Mouse (Mus musculus): ENCODE data around the gene Map4k2.

Gene Map4k2

DNA sequence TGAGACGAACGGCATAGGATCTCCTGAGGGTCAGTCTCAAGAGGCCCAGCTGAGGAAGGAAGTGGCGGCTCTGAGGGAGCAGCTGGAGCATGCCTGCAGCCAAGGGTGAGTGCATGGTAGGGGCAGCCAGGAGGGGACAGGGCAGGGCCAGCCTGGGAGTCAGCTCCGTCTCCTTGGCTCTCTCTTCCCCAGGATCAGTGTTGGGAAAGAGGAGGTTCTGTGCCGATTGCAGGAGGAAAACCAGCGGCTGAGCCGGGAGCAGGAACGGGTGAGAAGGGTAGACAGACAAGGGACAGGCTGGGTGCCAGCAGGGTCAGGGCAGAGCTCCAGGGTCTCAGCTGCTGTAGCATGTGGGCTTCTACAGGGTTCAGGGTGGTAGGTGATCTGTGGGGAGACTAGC lies 26.4 kb upstream of the Map4k2 start:
- no peak for DNase-seq (ENCODE audit: extremely low spot score, low read depth, low spot score)

DNA sequence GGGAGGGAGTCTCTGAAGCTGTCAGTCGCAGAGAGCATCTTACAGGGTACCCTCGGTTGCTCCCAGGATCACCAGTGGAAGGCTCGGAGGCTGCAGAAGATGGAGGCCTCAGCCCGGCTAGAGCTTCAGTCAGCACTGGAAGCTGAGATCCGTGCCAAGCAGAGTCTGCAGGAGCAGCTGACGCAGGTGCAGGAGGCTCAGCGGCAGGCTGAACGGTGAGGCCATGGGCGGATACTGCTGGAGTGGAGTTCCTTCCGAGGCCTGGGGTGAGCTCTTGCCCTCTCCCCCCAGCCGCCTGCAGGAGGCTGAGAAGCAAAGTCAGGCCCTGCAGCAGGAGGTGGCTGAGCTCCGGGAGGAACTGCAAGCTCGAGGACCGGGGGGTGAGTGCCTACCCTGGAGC lies 25.4 kb upstream of the Map4k2 start:
- DNase-seq (ENCODE audit: extremely low spot score, low read depth, low spot score): no peak

DNA sequence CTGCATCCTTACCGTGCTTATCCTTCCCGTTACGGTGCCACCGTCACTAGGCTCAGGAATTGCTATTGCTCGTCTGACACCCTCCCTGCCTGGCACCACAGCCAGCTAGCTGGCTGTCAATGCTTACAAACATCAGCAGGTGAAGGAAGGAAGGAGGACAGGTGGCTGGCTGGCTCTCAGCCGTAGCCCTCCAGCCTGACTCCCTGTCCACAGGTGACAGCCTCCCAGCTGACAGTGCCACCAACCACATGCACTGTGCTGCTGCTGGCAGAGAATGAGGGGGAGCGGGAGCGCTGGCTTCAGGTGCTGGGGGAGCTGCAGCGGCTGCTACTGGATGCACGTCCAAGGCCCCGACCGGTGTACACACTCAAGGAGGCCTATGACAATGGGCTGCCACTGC lies 22.8 kb upstream of the Map4k2 start:
- DNase-seq (ENCODE audit: extremely low spot score, low read depth, low spot score): no peak

DNA sequence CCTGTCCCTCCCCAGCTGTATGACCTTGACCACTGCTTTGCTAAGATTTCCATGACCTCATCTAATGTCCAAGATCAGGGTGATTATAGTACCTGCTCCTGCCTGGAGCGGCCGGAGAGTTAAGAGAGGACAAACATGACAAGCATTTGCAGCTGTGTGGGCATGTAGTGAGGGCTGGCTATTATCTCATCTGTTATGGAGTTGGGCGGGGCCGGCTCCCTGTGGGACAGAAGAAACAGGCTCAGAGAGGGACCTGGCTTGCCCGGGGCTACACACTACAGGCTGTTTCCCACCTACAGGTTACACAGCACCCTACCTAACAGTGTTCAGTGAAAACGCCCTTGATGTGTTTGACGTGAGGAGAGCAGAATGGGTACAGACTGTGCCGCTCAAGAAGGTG lies 19.6 kb upstream of the Map4k2 start:
- no peak for DNase-seq (ENCODE audit: extremely low spot score, low read depth, low spot score)

DNA sequence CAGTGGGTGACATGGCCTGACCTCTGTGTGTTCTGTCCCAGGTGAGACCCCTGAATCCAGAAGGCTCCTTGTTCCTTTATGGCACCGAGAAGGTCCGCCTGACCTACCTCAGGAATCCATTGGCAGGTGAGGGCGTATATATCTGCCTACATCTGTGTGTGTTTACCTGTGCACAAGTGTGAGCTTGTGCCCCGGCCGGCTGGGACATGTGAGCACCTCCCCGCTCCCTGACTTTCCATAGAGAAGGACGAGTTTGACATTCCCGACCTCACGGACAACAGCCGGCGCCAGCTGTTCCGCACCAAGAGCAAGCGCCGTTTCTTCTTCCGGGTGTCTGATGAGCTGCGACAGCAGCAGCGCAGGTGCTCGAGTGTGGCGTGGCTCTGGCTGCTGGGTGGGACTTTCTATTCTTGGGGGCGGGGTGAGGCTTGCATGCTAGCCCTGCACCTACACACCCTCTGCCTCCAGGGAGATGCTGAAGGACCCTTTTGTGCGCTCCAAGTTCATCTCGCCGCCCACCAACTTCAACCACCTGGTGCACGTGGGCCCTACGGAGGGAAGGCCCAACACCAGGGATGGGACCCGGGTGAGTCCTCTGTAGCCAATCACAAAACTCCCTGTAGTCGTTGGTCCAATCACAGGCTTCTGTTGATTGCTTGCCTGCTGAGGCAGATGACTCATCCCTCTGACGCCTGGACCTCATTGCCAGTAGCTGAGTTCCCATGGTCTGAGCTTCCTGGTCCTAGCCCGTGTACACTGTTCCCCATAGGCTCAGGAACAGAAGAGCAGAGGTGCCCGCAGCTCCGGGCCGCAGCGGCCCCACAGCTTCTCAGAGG lies 18.9 kb upstream of the Map4k2 start:
- DNase-seq (ENCODE audit: extremely low spot score, low read depth, low spot score): no peak

DNA sequence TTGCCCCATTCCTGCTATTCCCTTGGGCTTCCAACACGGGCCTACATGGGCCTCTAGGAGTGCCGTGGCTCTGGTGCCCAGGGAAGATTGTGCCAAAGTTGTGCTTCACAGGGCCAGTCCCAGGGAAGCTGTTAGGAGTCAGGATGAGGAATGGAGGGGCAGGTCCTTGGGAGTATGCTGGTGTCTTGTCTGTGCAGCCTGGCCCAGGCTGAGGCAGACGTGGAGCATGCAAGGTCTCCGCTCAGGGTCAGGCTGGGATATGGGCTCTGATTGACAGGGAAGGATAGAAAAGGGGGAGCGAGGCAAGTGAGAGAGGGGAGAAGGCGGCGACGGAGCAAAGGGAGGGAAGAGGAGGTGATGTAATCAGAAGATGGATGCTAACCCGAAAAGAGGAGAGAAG lies 16.2 kb upstream of the Map4k2 start:
- DNase-seq (ENCODE audit: extremely low spot score, low read depth, low spot score): no peak

DNA sequence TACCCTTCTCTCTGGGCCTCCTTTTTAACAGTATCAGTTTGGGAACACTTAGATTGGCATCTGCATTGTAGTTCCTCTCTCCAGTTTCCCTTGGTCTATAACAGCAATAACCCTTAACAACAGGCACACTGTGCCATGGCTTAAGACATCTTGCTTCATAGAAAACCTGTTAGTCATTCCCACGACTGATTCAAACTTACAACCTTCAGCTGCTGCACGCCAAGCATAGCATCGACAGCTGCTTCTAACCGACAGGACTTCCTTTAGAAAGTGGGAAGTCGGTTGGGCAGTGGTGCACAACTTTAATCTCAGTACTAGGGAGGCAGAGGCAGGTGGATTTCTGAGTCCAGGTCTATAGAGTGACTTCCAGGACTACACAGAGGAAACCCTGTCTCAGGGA lies 9.8 kb upstream of the Map4k2 start:
- DNase-seq (ENCODE audit: extremely low spot score, low read depth, low spot score): no peak

DNA sequence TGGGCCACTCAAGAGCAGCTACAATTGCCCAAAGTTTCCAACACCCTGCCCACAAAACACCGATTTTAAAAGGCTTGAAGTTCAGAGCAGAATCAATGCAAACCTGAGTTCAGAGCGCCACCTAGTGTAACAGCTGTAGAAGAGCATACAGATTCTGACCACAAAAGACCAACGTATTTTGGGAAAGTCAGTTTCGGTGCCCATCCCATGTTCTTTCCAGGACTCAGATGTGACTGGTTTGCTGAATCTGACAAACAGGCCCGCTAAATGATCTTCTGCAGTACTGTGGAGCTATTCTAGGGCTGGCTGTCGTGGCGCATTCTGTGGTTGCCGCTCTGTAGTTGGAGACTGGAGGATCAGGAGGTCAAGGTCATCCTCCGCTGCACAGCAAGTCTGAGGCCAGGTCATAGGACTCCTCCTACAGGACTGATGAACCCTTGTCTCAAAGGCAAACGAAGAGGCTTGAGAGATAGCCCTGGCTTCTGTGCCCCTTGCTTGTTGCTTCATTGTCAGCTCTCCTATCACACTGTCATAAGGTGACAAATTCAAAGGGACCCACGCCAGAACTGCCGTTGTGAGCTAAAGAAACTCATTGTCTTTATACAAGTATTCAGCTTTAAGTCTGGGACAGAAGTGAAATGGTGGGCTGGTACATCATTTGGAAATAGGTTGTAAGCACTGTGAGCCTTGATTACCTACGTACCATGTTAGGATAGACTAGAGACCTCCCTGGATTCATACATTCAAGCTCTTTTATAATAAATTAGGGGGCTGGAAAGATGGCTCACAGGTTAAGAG lies 9.0 kb upstream of the Map4k2 start:
- no peak for DNase-seq (ENCODE audit: extremely low spot score, low read depth, low spot score)

DNA sequence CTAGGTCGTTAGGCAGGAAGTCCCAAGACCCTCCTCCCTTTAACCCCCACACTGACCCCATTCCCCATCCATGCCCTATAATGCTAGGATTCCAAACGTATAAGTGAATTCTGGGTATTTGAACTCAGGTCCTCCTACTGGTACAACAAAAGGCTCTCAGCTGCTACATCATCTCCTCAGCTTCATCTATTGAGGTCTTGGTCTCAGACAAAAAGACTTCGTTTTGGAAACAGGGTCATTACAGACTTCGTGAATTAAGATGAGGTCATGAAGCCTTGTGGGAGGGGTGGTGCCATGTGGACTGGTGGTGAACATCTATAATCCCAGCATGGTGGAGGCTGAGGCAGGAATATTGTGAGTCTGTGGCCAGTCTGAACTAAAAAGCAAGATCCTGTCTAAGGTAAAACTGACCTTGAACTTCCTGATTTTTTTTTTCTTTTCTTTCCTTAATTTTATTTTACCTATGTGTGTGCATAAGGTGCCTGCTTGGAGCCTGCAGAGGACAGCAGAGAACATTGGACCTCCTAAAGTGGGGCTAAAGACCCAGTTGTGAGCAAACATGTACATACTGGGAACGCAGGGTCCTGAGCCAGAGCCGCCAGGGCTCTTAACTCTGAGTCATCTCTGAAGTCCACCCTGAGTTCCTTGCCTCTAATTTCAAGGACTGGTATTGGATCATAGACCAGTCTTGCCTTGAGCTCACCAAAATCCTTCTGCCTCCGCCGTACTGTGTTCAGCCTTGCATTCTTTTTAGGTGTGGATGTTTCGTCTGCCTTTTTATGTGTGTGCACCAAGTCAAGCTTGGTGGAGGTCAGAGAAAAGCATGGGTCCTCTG lies 7.0 kb upstream of the Map4k2 start:
- no peak for DNase-seq (ENCODE audit: extremely low spot score, low read depth, low spot score)

DNA sequence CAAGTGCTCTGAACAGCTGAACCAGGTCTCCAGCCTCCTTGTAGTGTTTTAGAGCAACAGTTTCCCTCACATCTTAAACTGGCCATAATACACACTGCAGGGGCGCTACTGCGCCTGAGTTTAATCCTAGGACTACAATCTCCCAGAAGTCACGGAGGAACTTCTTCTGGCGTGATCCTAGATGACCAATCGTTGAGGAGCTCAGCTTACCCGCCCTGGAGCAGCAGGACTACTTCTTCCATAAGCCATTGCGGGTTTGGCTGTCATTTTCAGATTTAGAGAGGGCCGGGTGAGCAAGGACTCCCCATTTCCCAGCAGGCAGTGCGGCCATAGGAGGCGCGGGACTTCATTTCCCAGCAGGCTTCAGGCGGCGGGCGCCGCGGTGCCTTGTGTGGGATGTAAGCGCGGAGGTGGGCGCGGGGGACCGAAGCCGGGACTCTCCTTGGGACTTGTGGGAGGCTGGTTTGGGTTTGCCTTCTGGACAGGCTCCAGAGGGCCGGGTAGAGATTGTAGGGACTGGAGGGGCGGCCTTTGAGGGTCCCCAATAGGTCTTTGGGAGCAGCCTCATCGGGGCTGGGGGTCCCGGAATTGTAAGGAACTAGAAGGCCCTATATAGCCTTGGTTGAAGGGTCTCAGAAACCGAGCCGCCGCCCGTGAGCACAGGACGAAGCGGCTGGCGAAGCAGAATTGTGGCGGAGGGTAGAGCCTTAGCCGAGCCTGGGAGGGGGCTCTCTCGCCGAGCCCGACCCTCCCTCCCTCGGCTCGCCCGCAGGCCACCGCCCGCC lies 6.1 kb upstream of the Map4k2 start, which contains the start of gene Men1:
TSS of gene Men1 (plus strand) at position 307 of the 785 bp plus-strand sequence.
- peak; percentile 94 for DNase-seq (ENCODE audit: extremely low spot score, low read depth, low spot score)

DNA sequence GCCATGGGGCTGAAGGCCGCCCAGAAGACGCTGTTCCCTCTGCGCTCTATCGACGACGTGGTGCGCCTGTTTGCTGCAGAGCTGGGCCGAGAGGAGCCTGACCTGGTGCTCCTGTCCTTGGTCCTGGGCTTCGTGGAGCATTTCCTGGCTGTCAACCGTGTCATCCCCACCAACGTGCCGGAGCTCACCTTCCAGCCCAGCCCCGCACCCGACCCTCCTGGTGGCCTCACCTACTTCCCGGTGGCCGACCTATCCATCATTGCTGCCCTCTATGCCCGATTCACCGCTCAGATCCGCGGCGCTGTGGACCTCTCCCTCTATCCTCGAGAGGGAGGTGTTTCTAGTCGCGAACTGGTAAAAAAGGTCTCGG lies 5.5 kb upstream of the Map4k2 start:
- no peak for DNase-seq (ENCODE audit: extremely low spot score, low read depth, low spot score)

DNA sequence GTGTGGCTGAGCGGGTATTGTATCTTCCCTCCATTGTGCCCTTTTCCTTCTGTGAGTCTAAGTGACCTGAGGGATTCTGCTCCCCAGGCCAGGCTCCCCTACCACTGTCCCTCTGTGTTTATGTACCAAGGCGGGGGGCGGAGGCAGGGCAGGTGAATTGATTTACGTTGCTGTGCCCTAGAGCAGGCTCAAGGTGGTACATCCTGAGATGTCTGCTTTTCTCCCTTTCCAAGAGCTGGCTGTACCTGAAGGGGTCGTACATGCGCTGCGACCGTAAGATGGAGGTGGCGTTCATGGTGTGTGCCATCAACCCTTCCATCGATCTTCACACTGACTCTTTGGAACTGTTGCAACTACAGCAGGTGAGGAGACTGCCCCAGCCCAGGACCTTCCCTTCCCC lies 4.0 kb upstream of the Map4k2 start:
- no peak for DNase-seq (ENCODE audit: extremely low spot score, low read depth, low spot score)

DNA sequence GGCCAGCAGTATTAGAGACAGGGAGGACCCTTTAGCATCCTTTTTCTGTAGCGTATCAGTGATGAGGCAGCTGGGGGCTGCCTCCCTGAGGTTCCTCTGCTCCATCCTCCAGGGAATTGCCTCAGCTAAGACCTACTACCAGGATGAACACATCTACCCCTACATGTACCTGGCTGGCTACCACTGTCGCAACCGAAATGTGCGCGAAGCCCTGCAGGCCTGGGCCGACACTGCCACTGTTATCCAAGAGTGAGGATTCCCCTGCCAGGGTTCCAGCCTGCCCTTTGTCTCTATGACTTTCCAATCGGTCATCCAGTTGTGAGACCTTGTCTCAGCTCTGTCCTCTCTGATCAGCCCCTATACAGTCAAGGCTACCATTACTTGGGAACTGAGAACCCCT lies 2.8 kb upstream of the Map4k2 start:
- no peak for DNase-seq (ENCODE audit: extremely low spot score, low read depth, low spot score)

DNA sequence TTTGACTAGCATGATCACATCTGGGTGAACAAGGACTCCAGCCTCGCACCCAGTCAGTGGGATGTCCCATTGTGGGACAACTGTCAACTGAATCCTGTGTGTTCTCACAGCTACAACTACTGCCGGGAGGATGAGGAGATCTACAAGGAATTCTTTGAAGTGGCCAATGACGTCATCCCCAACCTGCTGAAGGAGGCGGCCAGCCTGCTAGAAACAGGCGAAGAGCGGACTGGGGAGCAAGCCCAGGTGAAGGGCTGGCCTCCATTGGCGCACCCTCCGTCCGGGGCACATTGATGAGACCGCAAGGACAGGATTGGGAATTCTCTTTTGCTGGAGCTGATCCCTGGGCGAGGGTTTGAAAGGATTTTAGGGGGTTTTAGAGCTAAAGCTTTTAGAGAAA lies 2.2 kb upstream of the Map4k2 start:
- no peak for DNase-seq (ENCODE audit: extremely low spot score, low read depth, low spot score)

DNA sequence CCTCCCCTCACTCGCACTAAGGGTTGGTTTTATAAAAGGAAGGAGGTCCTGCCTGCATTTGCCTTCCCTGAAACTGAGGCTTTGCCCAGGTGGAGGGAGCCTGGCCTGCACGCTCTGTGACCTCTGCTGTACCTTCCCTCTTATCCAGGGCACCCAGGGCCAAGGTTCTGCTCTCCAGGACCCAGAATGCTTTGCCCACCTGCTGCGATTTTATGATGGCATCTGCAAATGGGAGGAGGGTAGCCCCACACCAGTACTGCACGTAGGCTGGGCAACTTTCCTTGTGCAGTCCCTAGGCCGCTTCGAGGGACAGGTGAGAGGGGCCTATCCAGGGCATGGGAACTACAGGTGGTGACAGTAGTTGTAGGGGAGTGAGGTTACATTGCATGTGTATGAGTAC lies 1.7 kb upstream of the Map4k2 start:
- DNase-seq (ENCODE audit: extremely low spot score, low read depth, low spot score): no peak

DNA sequence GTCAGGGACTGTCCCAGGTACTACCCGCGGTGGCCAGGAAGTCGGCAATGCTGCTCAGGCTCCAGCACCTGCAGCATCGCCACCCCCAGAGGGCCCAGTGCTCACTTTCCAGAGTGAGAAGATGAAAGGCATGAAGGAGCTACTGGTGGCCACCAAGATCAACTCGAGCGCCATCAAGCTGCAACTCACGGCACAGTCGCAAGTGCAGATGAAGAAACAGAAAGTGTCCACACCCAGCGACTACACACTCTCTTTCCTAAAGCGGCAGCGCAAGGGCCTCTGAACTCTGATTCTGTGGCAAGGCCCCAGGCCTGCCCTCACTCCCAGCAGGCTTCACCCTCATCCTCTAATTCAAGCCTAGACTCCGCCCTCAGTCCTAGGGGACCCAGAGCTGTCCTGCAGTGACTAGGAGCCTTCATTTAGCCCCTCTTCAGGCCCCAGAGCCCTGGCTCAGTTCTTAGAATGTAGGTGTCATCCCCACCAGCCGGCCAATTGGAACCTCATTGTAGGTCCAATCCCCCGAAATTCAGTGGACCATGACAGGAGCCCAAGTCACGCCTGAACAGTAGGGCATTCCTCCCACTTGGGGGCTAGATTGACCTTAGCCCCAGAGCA lies 938 bp upstream of the Map4k2 start:
- no peak for DNase-seq (ENCODE audit: extremely low spot score, low read depth, low spot score)

DNA sequence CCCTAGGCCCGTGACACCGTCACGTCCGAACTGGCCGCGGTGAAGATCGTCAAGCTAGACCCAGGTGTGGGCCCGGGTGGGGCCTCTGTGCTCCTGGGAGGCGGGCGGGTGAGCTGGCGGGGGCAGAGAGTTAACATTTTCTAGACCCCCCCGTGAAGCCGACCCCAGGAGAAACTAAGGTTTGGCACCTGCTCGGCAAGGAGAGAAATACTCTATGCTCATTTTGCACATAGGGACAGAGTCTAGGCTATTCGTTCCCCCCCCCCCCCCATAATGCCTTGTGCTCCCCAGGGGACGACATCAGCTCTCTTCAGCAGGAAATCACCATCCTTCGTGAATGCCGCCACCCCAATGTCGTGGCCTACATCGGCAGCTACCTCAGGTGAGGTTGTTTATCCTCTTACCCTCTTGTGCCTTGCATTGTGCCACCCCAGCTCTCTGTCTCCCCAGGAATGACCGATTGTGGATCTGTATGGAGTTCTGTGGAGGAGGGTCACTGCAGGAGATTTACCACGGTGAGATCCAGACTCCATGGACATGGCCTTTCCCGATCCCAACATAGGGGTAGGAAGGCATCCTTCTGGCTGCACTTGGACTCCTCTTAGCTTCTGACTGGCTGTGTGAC lies 630 bp downstream of the Map4k2 start:
- DNase-seq (ENCODE audit: extremely low spot score, low read depth, low spot score): no peak

DNA sequence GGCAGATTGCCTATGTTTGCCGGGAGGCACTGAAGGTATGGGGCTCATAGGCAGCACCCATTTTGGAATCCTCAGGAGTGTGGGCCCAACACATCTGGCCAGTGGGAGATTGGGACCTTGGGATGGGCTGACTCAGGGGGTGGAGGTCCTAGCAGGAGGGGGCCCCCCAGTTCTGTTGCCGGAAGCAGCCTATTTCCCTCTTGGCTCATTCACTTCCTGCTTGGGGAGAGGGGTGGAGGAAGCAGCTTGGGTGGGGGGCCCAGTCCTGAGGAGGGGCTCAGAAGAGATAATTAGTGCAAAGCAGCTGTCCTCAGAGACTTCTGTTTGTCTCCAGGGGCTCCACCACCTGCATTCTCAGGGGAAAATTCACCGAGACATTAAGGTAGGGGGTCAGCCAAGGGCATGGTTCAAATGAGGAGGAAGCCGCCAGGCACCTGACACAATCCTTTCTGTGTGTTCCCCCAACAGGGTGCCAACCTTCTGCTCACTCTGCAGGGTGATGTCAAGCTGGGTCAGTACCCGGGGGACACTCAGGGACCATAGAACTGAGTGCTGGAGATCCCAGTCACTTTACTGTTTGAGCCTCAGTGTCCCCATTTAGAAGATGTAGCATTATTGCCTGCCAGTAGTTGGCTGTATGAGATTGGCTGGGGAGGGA lies 1.5 kb downstream of the Map4k2 start:
- no peak for DNase-seq (ENCODE audit: extremely low spot score, low read depth, low spot score)
